Mouse (Mus musculus): ENCODE data around the gene G2e3.

- TF ChIP-seq POLR2A (IDR thresholded peaks at IDR 0.05; ENCODE audit: low read depth, low read length), result no peak
- no peak for TF ChIP-seq CTCF (IDR thresholded peaks at IDR 0.05; ENCODE audit: extremely low read depth, insufficient read length, insufficient replicate concordance, low read depth, low read length)
These were observed 56.2 kb downstream of the G2e3 start for GRCm38 (mm10) chr12:51403987-51404586.

Measured in small intestine, adult 2 months (tissue).